ENCODE assay signal across 7 mouse cellular contexts in the genomic region with DNA sequence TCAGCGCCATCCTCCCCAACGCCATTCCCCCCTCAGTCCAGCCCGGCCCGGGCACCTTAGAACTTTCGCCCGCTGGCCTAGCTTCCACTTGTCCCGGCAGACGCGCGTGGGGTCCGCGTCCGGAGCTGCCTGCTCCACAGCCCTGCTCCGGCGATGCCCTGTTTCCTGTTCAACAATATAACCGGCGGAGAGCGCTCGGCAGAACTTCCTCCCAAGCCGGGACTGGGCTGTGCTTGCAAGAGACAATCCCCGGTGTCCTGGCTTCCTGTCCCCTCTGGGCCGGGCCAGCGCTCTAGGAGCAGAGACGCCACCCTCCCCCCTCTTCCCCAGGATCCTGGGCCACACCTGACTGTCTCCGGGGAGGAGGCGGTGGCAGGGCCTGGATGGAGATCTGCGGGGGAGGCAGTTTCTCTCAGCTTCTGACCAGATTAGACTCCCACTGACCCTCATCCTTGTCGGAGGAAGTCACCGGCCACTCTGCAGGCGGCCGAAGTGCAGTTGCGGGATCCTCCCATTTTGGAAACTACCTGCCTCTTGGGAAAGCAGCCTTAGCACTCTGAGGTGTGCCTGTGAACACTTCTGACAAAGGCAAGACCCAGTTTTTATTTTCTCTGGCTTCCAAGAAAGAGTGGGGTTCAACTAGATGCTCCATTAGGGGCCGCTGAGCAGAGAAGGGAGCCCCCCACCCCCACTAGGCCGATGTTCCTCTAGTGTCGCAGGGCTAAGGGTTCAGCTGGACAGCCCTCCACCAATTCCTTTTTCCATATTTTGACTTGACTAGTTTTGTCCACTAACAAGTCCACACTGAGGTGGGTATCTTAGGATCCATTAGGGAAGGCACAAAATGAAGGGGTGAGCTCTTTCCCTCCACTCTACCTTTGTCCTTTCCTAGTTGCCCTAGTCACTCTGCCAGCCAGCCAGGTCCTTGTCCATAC. TPM values are rescaled to one million over a fixed set of nuclear protein-coding genes. Genes with fewer than 3 reads are reported as not detected.
DNase-seq lines count a peak whose midpoint lies in the region; ATAC-seq and TF ChIP-seq lines count a peak whose summit lies in the region.

A gene (minus strand): TSS at position 479 of the 935 bp plus-strand sequence.

- H3K36me3 ChIP-seq in hindbrain, embryonic 13.5 days = peaks cover 34% of the 10 kb centered on the region
- peaks cover 26% of the 10 kb centered on the region for H3K36me3 ChIP-seq in midbrain, embryonic 10.5 days
- peaks cover 12% of the 10 kb centered on the region for H3K36me3 ChIP-seq in spleen, adult 2 months (ENCODE audit: control insufficient read depth, insufficient read depth, low read length)

- peaks cover 85% of the 10 kb centered on the region for H3K27me3 ChIP-seq in hindbrain, embryonic 13.5 days
- H3K27me3 ChIP-seq in midbrain, embryonic 10.5 days (ENCODE audit: low read depth, poor library complexity, severe bottlenecking) = peaks cover 76% of the 10 kb centered on the region
- 0 out of 2 replicates have a peak, but pooled peaks cover 2% of the 10 kb centered on the region for H3K27me3 ChIP-seq in spleen, adult 2 months (ENCODE audit: control insufficient read depth, insufficient read depth, low read length)

- no peaks in the 10 kb centered on the region for H3K9me3 ChIP-seq in hindbrain, embryonic 13.5 days
- H3K9me3 ChIP-seq in midbrain, embryonic 10.5 days (replicated peaks) = no peaks in the 10 kb centered on the region

- peak; percentile 9; the same call in 1 of the 2 replicates for ATAC-seq in hindbrain, embryonic 13.5 days (ENCODE audit: low FRiP score)

- H3K27ac ChIP-seq in brown adipose tissue, adult 24 weeks (replicated peaks; ENCODE audit: low read depth, low read length) = peak within 1 kb of the TSS; percentile 90
- peak within 1 kb of the TSS; percentile 3; the same call in 1 of the 2 replicates for H3K27ac ChIP-seq in hindbrain, embryonic 13.5 days
- H3K27ac ChIP-seq in midbrain, embryonic 10.5 days (replicated peaks) = peak within 1 kb of the TSS; percentile 34
- H3K27ac ChIP-seq in spleen, adult 2 months (ENCODE audit: insufficient read depth, low read length) = peak within 1 kb of the TSS; percentile 53

- peak within 1 kb of the TSS; percentile 58 for H3K4me3 ChIP-seq in brown adipose tissue, adult 24 weeks (ENCODE audit: insufficient read depth, low read depth, low read length)
- H3K4me3 ChIP-seq in hindbrain, embryonic 13.5 days = peak within 1 kb of the TSS; percentile 35
- peak within 1 kb of the TSS; percentile 52 for H3K4me3 ChIP-seq in midbrain, embryonic 10.5 days
- H3K4me3 ChIP-seq in spleen, adult 2 months (ENCODE audit: extremely low read depth, insufficient read depth, insufficient read length) = peak within 1 kb of the TSS; percentile 58

- peaks cover 13% of the 10 kb centered on the region for H3K4me1 ChIP-seq in brown adipose tissue, adult 24 weeks (ENCODE audit: control insufficient read depth, insufficient read depth, insufficient read length, low read length)
- H3K4me1 ChIP-seq in hindbrain, embryonic 13.5 days (replicated peaks) = peaks cover 48% of the 10 kb centered on the region
- H3K4me1 ChIP-seq in midbrain, embryonic 10.5 days = peaks cover 56% of the 10 kb centered on the region
- peaks cover 30% of the 10 kb centered on the region for H3K4me1 ChIP-seq in spleen, adult 2 months (ENCODE audit: control insufficient read depth, insufficient read depth, insufficient read length)

- no peak; the same call in 1 of the 2 replicates for TF ChIP-seq POLR2A in spleen, adult 2 months (IDR thresholded peaks at IDR 0.05; ENCODE audit: low read depth, low read length)

- peak; percentile 56 for DNase-seq in NIH3T3 (ENCODE audit: low read depth)
- peak; percentile 63 for DNase-seq in gastrocnemius, adult 18-20 months (ENCODE audit: low spot score)
- peak; percentile 38 to 52 for DNase-seq in left cerebral cortex, postnatal 36 days (ENCODE audit: low spot score in 2 of 2)
- DNase-seq in midbrain, embryonic 10.5 days (ENCODE audit: low spot score) = no peak
- peak in 1 of 2 experiments; percentile 64 for DNase-seq in spleen, adult 2 months (ENCODE audit: low read depth in 1 of 2, low spot score in 2 of 2)

- TF ChIP-seq CTCF in spleen, adult 2 months (IDR thresholded peaks at IDR 0.05; ENCODE audit: extremely low read depth, insufficient read depth, insufficient read length, insufficient replicate concordance) = no peak

- H3K9ac ChIP-seq in hindbrain, embryonic 13.5 days = peak within 1 kb of the TSS; percentile 65

- intact Hi-C loops in left cerebral cortex, postnatal 36 days (cut with DNase I) = loop anchor here (2.0 kb wide), 1 partner anchor 35 kb away; no protein-coding TSS in a partner anchor

- peak within 1 kb of the TSS; percentile 58 for H3K4me2 ChIP-seq in hindbrain, embryonic 13.5 days

- WGBS in hindbrain, embryonic 13.5 days = 3% methylated on average over 35 of the region's 35 CpGs
- 1% methylated on average over 35 of the region's 35 CpGs for WGBS in midbrain, embryonic 10.5 days
- WGBS in spleen, adult 2 months = 4% methylated on average over 35 of the region's 35 CpGs

RNA-seq across cellular contexts. Expression of the gene that starts here (rescaled TPM):
- 3.8 and 6.9 TPM in 2 replicates for polyA plus RNA-seq in brown adipose tissue, adult 24 weeks (2012; ENCODE audit: insufficient read depth, insufficient read length, missing spikeins)
- 1 to 10 TPM; 6.1 to 6.8 TPM for total RNA-seq in gastrocnemius, adult 18-20 months (2021)
- polyA plus RNA-seq in hindbrain, embryonic 13.5 days (2015; fragmentation: Nextera tagmentation; extraction: Ambion mirVana) = 3.2 and 3.4 TPM in 2 replicates
- total RNA-seq in left cerebral cortex, postnatal 36 days (2021) = 10 to 100 TPM; 11.6 to 12.6 TPM
- 3.8 and 4.1 TPM in 2 replicates for polyA plus RNA-seq in midbrain, embryonic 10.5 days (2016; fragmentation: Nextera tagmentation; extraction: Ambion mirVana)
- 90.0 and 101 TPM in 2 replicates for polyA plus RNA-seq in spleen, adult 2 months (2012; rRNA removed)

Comparison
In these comparisons a context has a peak if more than half of its experiments do, and no peak if none do; other contexts are left out.
1. RNA of the gene that starts here (polyA plus RNA-seq): 90.0 to 101 TPM in spleen, adult 2 months; 3.8 to 6.9 TPM in brown adipose tissue, adult 24 weeks, 3.8 to 4.1 TPM in midbrain, embryonic 10.5 days and 3.2 to 3.4 TPM in hindbrain, embryonic 13.5 days; every median in the first group is over 10 times any median in the second.
2. H3K27ac ChIP-seq: peak in every context shown above with its lines; median percentile 90 in brown adipose tissue, adult 24 weeks; 53 in spleen, adult 2 months; 34 in midbrain, embryonic 10.5 days; 3 in hindbrain, embryonic 13.5 days.
3. Peak in every context shown above with its lines, with median percentiles within 50 percentile points of each other: H3K4me3 ChIP-seq.